Mouse (Mus musculus) right cerebral cortex, postnatal 4 days (tissue): Measurements from ENCODE around the gene Shq1.

ENCODE experiments used
- DNase-seq: peaks from one replicate; pipeline ENCODE4 v3.0.0-alpha.2; 2022

Shq1 gene

GRCm38 (mm10) chr6:100667644-100668043 lies 3.3 kb downstream of the Shq1 start:
- DNase-seq, result no peak

GRCm38 (mm10) chr6:100662224-100662623 lies 8.7 kb downstream of the Shq1 start:
- no peak for DNase-seq

GRCm38 (mm10) chr6:100660395-100660794 lies 10.6 kb downstream of the Shq1 start:
- DNase-seq, result peak; percentile 65

GRCm38 (mm10) chr6:100652535-100652934 lies 18.4 kb downstream of the Shq1 start:
- DNase-seq, result no peak

- no peak for DNase-seq
These were observed 23.8 kb downstream of the Shq1 start for GRCm38 (mm10) chr6:100647196-100647595.

GRCm38 (mm10) chr6:100645469-100646201 lies 25.3 kb downstream of the Shq1 start:
- peak; percentile 48 for DNase-seq

- no peak for DNase-seq
These were observed 26.3 kb downstream of the Shq1 start for GRCm38 (mm10) chr6:100644631-100645030.

- DNase-seq, result no peak
These were observed 28.2 kb downstream of the Shq1 start for GRCm38 (mm10) chr6:100642786-100643185.

- no peak for DNase-seq
These were observed 30.4 kb downstream of the Shq1 start for GRCm38 (mm10) chr6:100640591-100640990.

- DNase-seq, result no peak
These were observed 41.9 kb downstream of the Shq1 start for GRCm38 (mm10) chr6:100629086-100629485.

GRCm38 (mm10) chr6:100628223-100628622 lies 42.7 kb downstream of the Shq1 start:
- DNase-seq, result no peak

GRCm38 (mm10) chr6:100623922-100624321 lies 47.0 kb downstream of the Shq1 start:
- no peak for DNase-seq

- no peak for DNase-seq
These were observed 48.0 kb downstream of the Shq1 start for GRCm38 (mm10) chr6:100622861-100623507.

GRCm38 (mm10) chr6:100620411-100620810 lies 50.5 kb downstream of the Shq1 start:
- DNase-seq, result no peak

GRCm38 (mm10) chr6:100619309-100619708 lies 51.6 kb downstream of the Shq1 start:
- DNase-seq, result no peak

- DNase-seq, result no peak
These were observed 54.8 kb downstream of the Shq1 start for GRCm38 (mm10) chr6:100616133-100616532.

- DNase-seq, result no peak
These were observed 57.2 kb downstream of the Shq1 start for GRCm38 (mm10) chr6:100613593-100614267.

GRCm38 (mm10) chr6:100610897-100611575 lies 59.9 kb downstream of the Shq1 start:
- no peak for DNase-seq

- no peak for DNase-seq
These were observed 60.8 kb downstream of the Shq1 start for GRCm38 (mm10) chr6:100610182-100610581.

GRCm38 (mm10) chr6:100609256-100609655 lies 61.7 kb downstream of the Shq1 start:
- no peak for DNase-seq

- no peak for DNase-seq
These were observed 62.5 kb downstream of the Shq1 start for GRCm38 (mm10) chr6:100608429-100608828.

GRCm38 (mm10) chr6:100606805-100607204 lies 64.2 kb downstream of the Shq1 start:
- DNase-seq, result no peak

- no peak for DNase-seq
These were observed 67.3 kb downstream of the Shq1 start for GRCm38 (mm10) chr6:100603702-100604101.
